Mouse (Mus musculus): ENCODE measurements around the gene Sctr. TPM values are rescaled to one million over a fixed set of nuclear protein-coding genes. Genes with fewer than 3 reads are reported as not detected.

Sctr gene
- polyA plus RNA-seq, 1 experiment: 0.25 TPM

DNA sequence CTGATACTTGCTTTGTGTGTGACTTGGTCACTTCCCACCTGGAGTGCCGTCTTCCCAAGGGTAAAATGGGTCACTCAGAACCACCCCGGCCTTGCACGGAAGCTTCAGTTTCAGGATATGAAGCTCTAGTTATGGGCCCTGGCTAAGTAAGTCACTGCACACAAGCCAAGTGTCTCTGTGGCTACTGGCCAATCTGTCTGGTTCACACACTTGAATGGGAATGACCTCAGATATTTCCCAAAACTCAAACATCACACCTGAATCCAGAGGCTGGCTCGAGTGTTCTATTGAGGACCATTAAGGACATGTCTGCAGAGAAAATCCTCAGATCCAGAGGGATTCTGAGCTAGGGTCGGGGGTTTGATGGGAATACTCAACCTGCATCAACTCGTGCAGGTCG lies 55.5 kb downstream of the Sctr start:
- TF ChIP-seq CTCF (IDR thresholded peaks at IDR 0.05; ENCODE audit: borderline replicate concordance, insufficient read depth, low read depth, low read length): no peak
- no peak for TF ChIP-seq POLR2A (IDR thresholded peaks at IDR 0.05; ENCODE audit: borderline replicate concordance, insufficient read depth, low read length)
- 89% methylated on average over 7 of the region's 7 CpGs for WGBS

DNA sequence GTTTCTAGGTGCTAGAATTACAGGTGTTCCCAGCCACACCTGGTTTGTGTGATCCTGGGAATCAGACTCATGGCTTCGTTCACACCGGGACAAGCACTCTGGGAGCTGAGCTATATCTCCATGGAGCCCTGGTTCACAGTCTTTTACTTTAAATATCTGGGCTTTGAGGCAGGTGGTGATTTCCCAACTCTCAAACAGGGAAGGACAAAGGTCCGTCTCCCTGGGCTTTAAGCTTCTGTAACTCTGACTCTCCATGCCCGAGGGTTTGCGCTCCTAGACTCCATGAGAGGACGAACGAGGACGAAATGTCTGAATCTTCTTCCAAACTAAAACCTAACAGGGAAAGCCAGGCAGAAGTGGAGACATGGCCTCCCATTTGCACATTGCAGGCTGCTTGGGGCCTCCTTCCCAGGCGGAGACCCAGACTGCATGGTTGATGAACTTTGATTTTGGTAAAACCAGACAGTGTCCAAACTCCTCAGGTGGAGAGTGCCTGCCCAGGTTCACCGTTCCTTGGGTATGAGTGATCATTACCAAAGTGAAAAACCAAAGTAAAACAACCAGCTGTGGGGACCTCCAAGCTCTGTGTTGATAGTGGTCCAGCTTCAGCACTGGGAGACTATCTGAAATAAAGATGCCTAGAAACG lies 57.5 kb downstream of the Sctr start:
- Histone ChIP-seq H3K4me3 (replicated peaks; ENCODE audit: insufficient read depth, low read depth, low read length) (no peak overlapping the region), H3K27me3 (ENCODE audit: control insufficient read depth, insufficient read depth, low read length) (no peaks in the 10 kb centered on the region), H3K27ac (ENCODE audit: insufficient read depth, low read length) (no peak overlapping the region), H3K4me1 (ENCODE audit: control insufficient read depth, insufficient read depth, low read length) (no peaks in the 10 kb centered on the region)
- DNase-seq: no peak
- 94% methylated on average over 11 of the region's 11 CpGs for WGBS
- TF ChIP-seq CTCF (IDR thresholded peaks at IDR 0.05; ENCODE audit: borderline replicate concordance, insufficient read depth, low read depth, low read length): no peak
- TF ChIP-seq POLR2A (IDR thresholded peaks at IDR 0.05; ENCODE audit: borderline replicate concordance, insufficient read depth, low read length): no peak

More for the DNA sequence above, 55.5 kb downstream of the Sctr start:
- no peak for DNase-seq
- H3K4me3 ChIP-seq (replicated peaks; ENCODE audit: insufficient read depth, low read depth, low read length): no peak overlapping the region
- H3K27ac ChIP-seq (ENCODE audit: insufficient read depth, low read length): no peak overlapping the region
- H3K27me3 ChIP-seq (ENCODE audit: control insufficient read depth, insufficient read depth, low read length): no peaks in the 10 kb centered on the region
- no peaks in the 10 kb centered on the region for H3K4me1 ChIP-seq (ENCODE audit: control insufficient read depth, insufficient read depth, low read length)

DNA sequence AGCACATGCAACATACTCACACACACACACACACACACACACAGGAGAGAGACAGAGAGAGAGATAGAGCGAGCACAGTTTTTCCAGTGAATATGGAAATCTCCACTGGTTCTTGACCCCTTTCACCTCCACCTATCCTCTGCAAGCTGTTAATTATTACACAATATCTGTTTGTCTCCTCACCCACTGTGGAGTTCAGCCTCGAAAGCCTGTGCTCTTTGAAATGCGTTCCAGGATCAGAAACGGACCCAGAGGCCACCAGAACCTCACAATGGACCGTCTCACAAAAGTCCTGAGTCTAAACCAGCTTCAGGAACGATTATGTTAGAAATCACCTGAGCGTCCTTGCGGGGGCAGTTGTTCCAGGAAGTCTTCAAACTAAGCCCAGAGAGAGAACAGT lies 59.5 kb downstream of the Sctr start:
- no peak overlapping the region for H3K27ac ChIP-seq (ENCODE audit: insufficient read depth, low read length)
- no peak for TF ChIP-seq CTCF (IDR thresholded peaks at IDR 0.05; ENCODE audit: borderline replicate concordance, insufficient read depth, low read depth, low read length)
- TF ChIP-seq POLR2A (IDR thresholded peaks at IDR 0.05; ENCODE audit: borderline replicate concordance, insufficient read depth, low read length): no peak
- no peaks in the 10 kb centered on the region for H3K27me3 ChIP-seq (ENCODE audit: control insufficient read depth, insufficient read depth, low read length)
- H3K4me3 ChIP-seq (replicated peaks; ENCODE audit: insufficient read depth, low read depth, low read length): no peak overlapping the region
- WGBS: 89% methylated on average over 8 of the region's 8 CpGs
- no peak for DNase-seq
- H3K4me1 ChIP-seq (ENCODE audit: control insufficient read depth, insufficient read depth, low read length): no peaks in the 10 kb centered on the region

DNA sequence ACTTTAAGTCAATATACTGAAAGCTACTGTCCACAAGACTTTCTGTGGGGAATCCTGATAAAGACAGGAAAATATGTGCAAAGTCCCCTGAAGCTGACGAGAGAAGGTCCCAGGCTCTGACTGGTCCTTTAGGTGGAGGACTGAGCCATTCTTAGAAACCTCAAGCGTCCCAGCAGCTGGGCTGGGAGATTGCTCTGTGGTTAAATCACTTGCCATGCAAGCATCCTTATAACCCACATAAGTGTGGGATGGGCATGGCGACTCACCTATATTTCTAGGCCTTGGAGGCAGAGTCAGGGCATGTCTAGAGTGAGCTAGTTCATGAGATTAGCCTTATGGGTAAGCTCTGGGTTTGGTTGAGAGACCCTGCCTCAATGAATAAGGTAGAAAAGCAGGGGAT lies 59.9 kb downstream of the Sctr start:
- no peak for DNase-seq
- H3K4me1 ChIP-seq (ENCODE audit: control insufficient read depth, insufficient read depth, low read length): no peaks in the 10 kb centered on the region
- TF ChIP-seq CTCF (IDR thresholded peaks at IDR 0.05; ENCODE audit: borderline replicate concordance, insufficient read depth, low read depth, low read length): no peak
- no peak for TF ChIP-seq POLR2A (IDR thresholded peaks at IDR 0.05; ENCODE audit: borderline replicate concordance, insufficient read depth, low read length)
- no peaks in the 10 kb centered on the region for H3K27me3 ChIP-seq (ENCODE audit: control insufficient read depth, insufficient read depth, low read length)
- H3K4me3 ChIP-seq (replicated peaks; ENCODE audit: insufficient read depth, low read depth, low read length): no peak overlapping the region
- no peak overlapping the region for H3K27ac ChIP-seq (ENCODE audit: insufficient read depth, low read length)
- WGBS: 88% methylated on average over 3 of the region's 3 CpGs

DNA sequence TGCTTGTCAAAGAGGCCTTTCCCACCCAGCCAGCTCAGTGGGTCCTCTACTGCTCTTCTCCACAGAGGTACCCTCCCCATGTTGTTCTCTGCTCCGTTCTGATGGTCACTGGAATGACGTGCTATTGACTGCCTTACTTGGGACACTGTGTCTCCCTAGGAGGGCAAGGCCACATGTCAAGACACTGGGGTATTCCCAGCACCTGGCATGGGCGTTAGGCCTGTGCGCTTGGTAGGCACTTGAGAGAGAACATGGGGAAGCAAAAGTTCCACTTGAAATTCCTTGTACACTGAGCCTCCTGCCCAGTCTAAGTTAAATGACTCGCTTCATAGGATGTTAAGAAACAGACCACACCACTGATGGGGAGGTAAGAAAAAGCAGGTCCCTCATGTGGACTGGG lies 62.4 kb downstream of the Sctr start:
- Histone ChIP-seq H3K27me3 (ENCODE audit: control insufficient read depth, insufficient read depth, low read length) (no peaks in the 10 kb centered on the region; the same call in 1 of the 2 replicates), H3K27ac (ENCODE audit: insufficient read depth, low read length) (no peak overlapping the region), H3K4me3 (replicated peaks; ENCODE audit: insufficient read depth, low read depth, low read length) (no peak overlapping the region), H3K4me1 (ENCODE audit: control insufficient read depth, insufficient read depth, low read length) (no peaks in the 10 kb centered on the region)
- WGBS: 87% methylated on average over 5 of the region's 5 CpGs
- no peak for DNase-seq
- no peak for TF ChIP-seq CTCF (IDR thresholded peaks at IDR 0.05; ENCODE audit: borderline replicate concordance, insufficient read depth, low read depth, low read length)
- no peak for TF ChIP-seq POLR2A (IDR thresholded peaks at IDR 0.05; ENCODE audit: borderline replicate concordance, insufficient read depth, low read length)

DNA sequence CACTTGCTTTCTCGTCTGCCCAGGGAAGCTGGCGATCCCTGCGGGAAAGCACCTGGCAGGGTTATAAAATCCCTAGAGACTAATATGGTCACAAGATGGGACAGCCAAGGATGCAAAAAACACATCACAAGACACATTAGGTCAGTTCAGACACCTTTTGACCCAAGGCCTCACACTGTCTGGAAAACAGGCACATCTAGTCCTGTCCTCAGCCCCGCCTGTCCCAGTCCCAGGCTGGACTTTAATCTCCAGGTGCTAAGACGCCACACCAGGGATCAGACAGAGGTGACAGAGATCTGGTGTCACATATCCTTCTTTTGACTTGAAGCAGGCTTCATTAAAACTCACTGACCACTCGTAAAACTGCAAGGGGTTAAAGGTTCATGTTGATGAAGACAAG lies 63.5 kb downstream of the Sctr start:
- no peak overlapping the region for H3K4me3 ChIP-seq (replicated peaks; ENCODE audit: insufficient read depth, low read depth, low read length)
- 86% methylated on average over 6 of the region's 6 CpGs for WGBS
- no peaks in the 10 kb centered on the region; the same call in 1 of the 2 replicates for H3K27me3 ChIP-seq (ENCODE audit: control insufficient read depth, insufficient read depth, low read length)
- no peak for DNase-seq
- no peak overlapping the region for H3K27ac ChIP-seq (ENCODE audit: insufficient read depth, low read length)
- TF ChIP-seq CTCF (IDR thresholded peaks at IDR 0.05; ENCODE audit: borderline replicate concordance, insufficient read depth, low read depth, low read length) (no peak), POLR2A (IDR thresholded peaks at IDR 0.05; ENCODE audit: borderline replicate concordance, insufficient read depth, low read length) (no peak)
- H3K4me1 ChIP-seq (ENCODE audit: control insufficient read depth, insufficient read depth, low read length): no peaks in the 10 kb centered on the region

DNA sequence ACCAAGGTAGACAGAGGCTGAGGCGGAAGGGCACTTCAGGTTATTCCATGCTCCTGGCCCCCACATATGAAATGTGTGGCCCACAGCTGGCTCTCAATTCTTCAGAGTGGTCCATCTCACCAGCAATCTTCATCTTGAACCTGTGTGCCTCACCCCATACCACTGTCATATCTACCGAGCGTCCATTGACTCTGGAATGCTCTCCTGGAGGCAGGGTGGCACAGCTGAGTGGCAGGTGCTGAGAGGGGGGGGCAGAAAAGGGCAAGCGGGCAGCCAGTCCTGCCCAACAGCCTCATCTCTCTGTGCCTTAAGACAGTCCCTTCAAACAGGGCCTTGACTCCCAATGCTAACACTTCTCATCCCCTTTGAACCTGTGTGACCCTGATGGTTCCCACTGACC lies 64.4 kb downstream of the Sctr start:
- TF ChIP-seq POLR2A (IDR thresholded peaks at IDR 0.05; ENCODE audit: borderline replicate concordance, insufficient read depth, low read length) (no peak), CTCF (IDR thresholded peaks at IDR 0.05; ENCODE audit: borderline replicate concordance, insufficient read depth, low read depth, low read length) (no peak)
- H3K27me3 ChIP-seq (ENCODE audit: control insufficient read depth, insufficient read depth, low read length): no peaks in the 10 kb centered on the region; the same call in 1 of the 2 replicates
- no peak overlapping the region for H3K27ac ChIP-seq (ENCODE audit: insufficient read depth, low read length)
- WGBS: 91% methylated on average over 4 of the region's 4 CpGs
- no peak for DNase-seq
- H3K4me1 ChIP-seq (ENCODE audit: control insufficient read depth, insufficient read depth, low read length): no peaks in the 10 kb centered on the region
- no peak overlapping the region for H3K4me3 ChIP-seq (replicated peaks; ENCODE audit: insufficient read depth, low read depth, low read length)

DNA sequence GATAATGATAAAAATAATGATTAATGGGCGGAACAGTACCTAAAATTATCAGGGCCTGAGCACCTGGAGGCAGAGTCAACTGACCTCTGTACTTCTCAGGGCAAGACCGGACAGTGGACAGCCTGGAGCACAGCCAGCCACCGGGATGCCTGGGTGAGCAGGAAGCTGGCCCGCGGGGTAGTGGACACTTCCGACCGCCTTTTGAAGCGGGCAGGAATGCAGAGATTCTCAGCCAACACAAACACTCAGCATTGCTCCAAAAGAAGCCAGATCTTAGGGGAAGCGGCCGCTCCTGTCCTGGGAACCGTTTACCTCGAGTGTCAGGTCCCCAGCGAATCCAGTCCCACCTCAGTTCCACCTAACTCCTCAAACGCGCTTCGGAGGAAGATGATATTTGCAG lies 66.2 kb downstream of the Sctr start:
- H3K27ac ChIP-seq (ENCODE audit: insufficient read depth, low read length): no peak overlapping the region
- WGBS: 8% methylated on average over 16 of the region's 16 CpGs

More for the DNA sequence above, 66.2 kb downstream of the Sctr start:
- no peak for TF ChIP-seq POLR2A (IDR thresholded peaks at IDR 0.05; ENCODE audit: borderline replicate concordance, insufficient read depth, low read length)
- no peak for TF ChIP-seq CTCF (IDR thresholded peaks at IDR 0.05; ENCODE audit: borderline replicate concordance, insufficient read depth, low read depth, low read length)
- Histone ChIP-seq H3K27me3 (ENCODE audit: control insufficient read depth, insufficient read depth, low read length) (no peaks in the 10 kb centered on the region; the same call in 1 of the 2 replicates), H3K4me1 (ENCODE audit: control insufficient read depth, insufficient read depth, low read length) (no peaks in the 10 kb centered on the region), H3K4me3 (replicated peaks; ENCODE audit: insufficient read depth, low read depth, low read length) (peak overlapping the region; percentile 40)
- peak; percentile 48 to 52 for DNase-seq

All from cerebellum, adult 2 months (tissue).